Mouse (Mus musculus) gastrocnemius, postnatal 36 days (tissue): Measurements from ENCODE around the gene Adpgk. TPM values are rescaled to one million over a fixed set of nuclear protein-coding genes. Genes with fewer than 3 reads are reported as not detected.
"Not testable (repeated sequence)": the region's sequence is repeated elsewhere in the genome, so short reads cannot be mapped to it uniquely, and the experiment has no call there.

Source experiments
- DNase-seq, 2 experiments: peaks; one replicate each; pipeline ENCODE4 v3.0.0; 2022
- intact Hi-C: fragments of 180-260 bp; cut with DNase I; formaldehyde crosslinking; loops from one replicate; pipeline ENCODE4 v1.15.1; 2025
- total RNA-seq, 2 experiments: library from RNA; stranded (reverse); gene quantifications; 2 replicates each; pipeline ENCODE4 v1.2.3; 2021

The Adpgk gene
- total RNA-seq, 2 experiments from 2014 or later: 6.5 to 8.5 TPM

- DNase-seq, intact Hi-C loops: not testable (repeated sequence)
These were observed 66.7 kb downstream of the Adpgk start for GRCm38 (mm10) chr9:59358041-59358440.

DNA sequence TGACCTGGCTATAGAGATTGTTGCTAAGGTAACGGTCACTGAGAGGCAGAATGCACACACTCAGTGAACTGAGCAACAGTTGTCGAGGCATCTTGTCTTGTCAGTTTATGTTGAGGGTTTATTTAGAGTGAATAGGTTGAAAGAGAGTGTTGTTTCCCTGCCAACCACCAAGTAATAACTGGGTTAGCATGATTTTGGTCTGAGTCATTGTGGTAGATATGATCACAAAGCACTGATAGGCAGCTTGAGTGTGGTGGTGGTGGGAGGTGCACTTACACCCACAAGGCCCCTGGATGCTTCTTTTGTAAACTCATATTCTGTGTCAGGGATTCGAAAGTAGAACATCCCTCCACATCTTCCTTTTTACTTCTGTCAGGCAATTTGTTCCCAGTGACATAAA lies 69.1 kb downstream of the Adpgk start:
- DNase-seq, intact Hi-C loops: not testable (repeated sequence)

- intact Hi-C loops: no loop called here
- no peak for DNase-seq
These were observed 77.9 kb downstream of the Adpgk start for GRCm38 (mm10) chr9:59369220-59369619.

- intact Hi-C loops: no loop called here
- DNase-seq: no peak
These were observed 78.3 kb downstream of the Adpgk start for GRCm38 (mm10) chr9:59369646-59370045.

Other genes starting within 250 kb of the Adpgk start
- 1 to 10 TPM; 3.5 to 3.9 TPM for gene Bbs4, start 62.0 kb downstream of the Adpgk start, total RNA-seq
- 10 to 100 TPM; 87.9 to 90.4 TPM for gene Arih1, start 195.1 kb downstream of the Adpgk start, total RNA-seq
- 10 to 100 TPM; 22.6 to 23.6 TPM for gene Hexa, start 248.0 kb downstream of the Adpgk start, total RNA-seq
- gene Tmem202, start 248.3 kb downstream of the Adpgk start, total RNA-seq: under 1 TPM; 0.22 to 0.46 TPM